Mouse (Mus musculus): ENCODE measurements around the gene Kpna4. TPM values are rescaled to one million over a fixed set of nuclear protein-coding genes. Genes with fewer than 3 reads are reported as not detected.

Gene Kpna4
- 126 TPM for polyA plus RNA-seq (2014; fragmentation: Illumina TruSeq; extraction: RNeasy Lipid Tissue Mini Kit (QIAGEN cat#74804); ENCODE audit: low replicate concordance)

DNA sequence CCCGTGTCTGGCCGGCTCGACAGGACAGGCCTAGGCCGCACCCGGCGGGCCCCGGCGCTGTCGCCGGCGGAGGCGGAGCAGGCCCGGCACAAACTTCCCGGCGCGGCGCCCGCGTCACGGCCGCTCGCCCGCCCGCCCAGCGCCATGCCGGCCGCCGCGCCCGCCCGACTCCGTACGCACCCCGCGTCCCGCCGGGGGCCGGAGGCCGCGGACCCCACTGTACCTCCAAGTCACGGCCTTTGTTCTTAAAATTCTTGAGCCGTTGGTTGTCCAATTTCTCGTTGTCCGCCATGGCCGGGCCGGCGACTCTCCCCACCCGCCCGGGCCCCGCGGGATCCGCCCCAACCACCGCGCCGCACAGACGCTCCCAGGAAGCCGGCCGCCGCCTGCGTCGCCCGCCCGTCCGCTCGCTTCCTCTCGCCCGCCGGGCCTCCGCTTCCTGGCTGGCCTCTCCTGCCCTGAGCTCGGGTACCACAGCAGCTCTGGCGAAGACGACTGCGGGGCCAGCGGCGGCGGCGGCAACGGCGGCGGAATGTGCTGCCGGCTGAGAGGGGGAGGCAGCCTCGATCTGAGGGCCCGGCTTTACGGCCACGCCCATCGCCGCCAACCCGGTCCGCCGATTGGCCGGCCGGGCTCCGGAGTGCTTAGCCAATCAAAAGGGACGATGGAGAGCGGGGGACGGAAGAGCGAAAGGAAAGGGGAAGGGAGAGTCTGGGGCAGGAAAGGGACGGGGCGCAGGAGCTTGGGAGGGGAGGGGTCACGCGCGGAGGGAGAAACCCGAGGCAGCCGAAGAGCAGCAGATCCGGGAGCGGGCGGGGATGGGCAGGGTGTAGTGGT is at the start of gene Kpna4:
Gene Kpna4, minus strand, starts transcription at position 605 of the 837 bp plus-strand sequence.

DNA sequence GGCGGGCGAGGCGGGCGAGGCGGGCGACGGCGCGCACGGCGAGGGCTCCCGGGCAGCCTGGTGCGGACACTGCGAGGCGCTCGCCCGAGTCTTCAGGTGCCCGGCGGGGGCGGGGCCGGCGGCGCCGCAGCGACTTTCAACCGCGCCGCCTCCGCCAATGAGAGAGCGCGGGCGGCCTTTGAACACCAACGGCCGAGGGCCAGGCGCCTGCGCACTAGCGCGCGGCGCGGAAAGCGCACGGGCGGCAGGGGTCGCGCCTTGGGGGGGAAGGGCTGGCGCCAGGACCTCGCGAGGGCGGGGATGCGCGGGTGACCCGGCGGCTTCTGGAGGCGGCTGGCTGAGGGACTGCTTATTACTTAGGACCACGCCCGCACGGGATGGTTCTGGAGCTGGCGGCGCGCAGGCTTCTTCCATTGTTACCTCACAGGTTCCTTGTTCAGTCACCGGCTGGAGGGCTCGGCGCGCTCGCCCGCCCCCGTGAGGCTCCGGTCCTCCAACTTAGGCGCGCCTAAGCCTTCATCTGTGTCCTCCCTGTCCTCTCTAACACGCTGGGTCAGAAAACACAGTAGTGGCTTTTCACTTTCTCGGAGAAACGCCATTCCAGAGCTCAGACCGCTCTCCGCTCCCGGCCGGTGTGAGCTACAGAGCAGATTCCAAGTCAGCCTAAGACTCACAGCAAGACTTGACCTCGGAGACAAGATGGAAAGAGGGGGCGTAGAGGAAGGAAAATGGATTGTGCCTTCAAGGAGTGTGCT is 82.1 kb downstream of the Kpna4 start, which contains the start of gene Trim59:
Gene Trim59, minus strand, starts transcription at position 111 of the 755 bp plus-strand sequence.

Other genes starting within 250 kb of the Kpna4 start
- 8.4 TPM for gene Ift80, start 122.5 kb downstream of the Kpna4 start, polyA plus RNA-seq (2014; fragmentation: Illumina TruSeq; extraction: RNeasy Lipid Tissue Mini Kit (QIAGEN cat#74804); ENCODE audit: low replicate concordance)
- 174 TPM for gene Smc4, start 122.4 kb downstream of the Kpna4 start, polyA plus RNA-seq (2014; fragmentation: Illumina TruSeq; extraction: RNeasy Lipid Tissue Mini Kit (QIAGEN cat#74804); ENCODE audit: low replicate concordance)
- 47.0 TPM for gene Trim59, start 82.4 kb downstream of the Kpna4 start, polyA plus RNA-seq (2014; fragmentation: Illumina TruSeq; extraction: RNeasy Lipid Tissue Mini Kit (QIAGEN cat#74804); ENCODE audit: low replicate concordance)
- 123 TPM for gene Arl14, start 95.3 kb upstream of the Kpna4 start, polyA plus RNA-seq (2014; fragmentation: Illumina TruSeq; extraction: RNeasy Lipid Tissue Mini Kit (QIAGEN cat#74804); ENCODE audit: low replicate concordance)
- 7.5 TPM for gene Ppm1l, start 189.7 kb upstream of the Kpna4 start, polyA plus RNA-seq (2014; fragmentation: Illumina TruSeq; extraction: RNeasy Lipid Tissue Mini Kit (QIAGEN cat#74804); ENCODE audit: low replicate concordance)

Data from small intestine, adult 10 weeks (tissue).